Comparison of ENCODE assay signal across 8 mouse cellular contexts in genomic region chr3:96663432-96664239, GRCm38 (mm10). TPM values are rescaled to one million over a fixed set of nuclear protein-coding genes. Genes with fewer than 3 reads are reported as not detected.
DNase-seq lines count a peak whose midpoint lies in the region; ATAC-seq lines count a peak whose summit lies in the region.

No protein-coding gene starts in this region.

- peak overlapping the region; percentile 74 for H3K27ac ChIP-seq in forebrain, embryonic 15.5 days (replicated peaks)

- peaks cover 10% of the 10 kb centered on the region for H3K4me1 ChIP-seq in forebrain, embryonic 15.5 days

- H3K4me3 ChIP-seq in forebrain, embryonic 15.5 days = peak overlapping the region; percentile 40

- peak; percentile 84 for ATAC-seq in forebrain, embryonic 15.5 days (replicated peaks)
- peak; percentile 60; the same call in 1 of the 2 replicates for ATAC-seq in neutrophil, adult 5-6 weeks (ENCODE audit: extremely low read depth, insufficient number of reproducible peaks, low FRiP score, poor library complexity, severe bottlenecking)

- H3K27me3 ChIP-seq in forebrain, embryonic 15.5 days = no peaks in the 10 kb centered on the region

- H3K9ac ChIP-seq in forebrain, embryonic 15.5 days (replicated peaks) = peak overlapping the region; percentile 52

- peak overlapping the region; percentile 64 for H3K4me2 ChIP-seq in forebrain, embryonic 15.5 days (replicated peaks)

- no peaks in the 10 kb centered on the region for H3K9me3 ChIP-seq in forebrain, embryonic 15.5 days

- intact Hi-C loops in heart, postnatal 25 days (cut with DNase I) = no loop called here

- no peaks in the 10 kb centered on the region for H3K36me3 ChIP-seq in forebrain, embryonic 15.5 days

- peak; percentile 97 for DNase-seq in ES-CJ7 (ENCODE audit: low read depth, low spot score)
- DNase-seq in cerebellum, adult 11 months = peak; percentile 88
- DNase-seq in heart, postnatal 25 days (ENCODE audit: low spot score) = peak; percentile 59
- DNase-seq in layer of hippocampus, adult 18-20 months (ENCODE audit: low spot score in 2 of 2) = peak; percentile 83 to 94
- DNase-seq in lung, adult 18-20 months = peak; percentile 80 to 86
- peak; percentile 24 to 43 for DNase-seq in thymus, adult 18-20 months

- 6% methylated on average over 15 of the region's 18 CpGs for WGBS in forebrain, embryonic 15.5 days

RNA-seq across cellular contexts. Expression of gene Ankrd35, which starts 6.3 kb away (rescaled TPM):
- polyA plus RNA-seq in forebrain, embryonic 15.5 days (2015; fragmentation: Nextera tagmentation; extraction: Ambion mirVana) = 1.5 and 1.9 TPM in 2 replicates
- under 1 TPM; 0.60 to 0.95 TPM for total RNA-seq in heart, postnatal 25 days (2021)
- 1 to 10 TPM; 5.5 to 6.9 TPM for total RNA-seq in layer of hippocampus, adult 18-20 months (2021)
- total RNA-seq in neutrophil, adult 5-6 weeks (2017) = 0.25 and 1.0 TPM in 2 replicates

RNA-seq across cellular contexts. Expression of gene Itga10, which starts 18.3 kb away (rescaled TPM):
- polyA plus RNA-seq in forebrain, embryonic 15.5 days (2015; fragmentation: Nextera tagmentation; extraction: Ambion mirVana) = 0.55 and 0.65 TPM in 2 replicates
- 1 to 10 TPM in 1 of 2 experiments, under 1 TPM in 1; 0.84 to 1.0 TPM for total RNA-seq in heart, postnatal 25 days (2021)
- total RNA-seq in layer of hippocampus, adult 18-20 months (2021) = 1 to 10 TPM; 2.3 to 3.1 TPM
- 0.25 and 0.35 TPM in 2 replicates for total RNA-seq in neutrophil, adult 5-6 weeks (2017)

RNA-seq across cellular contexts. Expression of gene Gm42957, which starts 28.4 kb away (rescaled TPM):
- polyA plus RNA-seq in forebrain, embryonic 15.5 days (2015; fragmentation: Nextera tagmentation; extraction: Ambion mirVana) = 0.08 TPM in 1 of 2 replicates, not detected in the other
- total RNA-seq in heart, postnatal 25 days (2021) = under 1 TPM; 0.14 to 0.16 TPM
- total RNA-seq in layer of hippocampus, adult 18-20 months (2021) = under 1 TPM; 0.66 to 0.74 TPM
- 0.25 TPM in 1 of 2 replicates, not detected in the other for total RNA-seq in neutrophil, adult 5-6 weeks (2017)

RNA-seq across cellular contexts. Expression of gene Pex11b, which starts 28.5 kb away (rescaled TPM):
- 57.3 and 58.6 TPM in 2 replicates for polyA plus RNA-seq in forebrain, embryonic 15.5 days (2015; fragmentation: Nextera tagmentation; extraction: Ambion mirVana)
- 10 to 100 TPM; 30.2 to 32.6 TPM for total RNA-seq in heart, postnatal 25 days (2021)
- total RNA-seq in layer of hippocampus, adult 18-20 months (2021) = 10 to 100 TPM; 53.0 to 54.2 TPM
- total RNA-seq in neutrophil, adult 5-6 weeks (2017) = 15.1 and 19.3 TPM in 2 replicates

RNA-seq across cellular contexts. Expression of gene Pias3, which starts 32.5 kb away (rescaled TPM):
- polyA plus RNA-seq in forebrain, embryonic 15.5 days (2015; fragmentation: Nextera tagmentation; extraction: Ambion mirVana) = 27.4 and 28.9 TPM in 2 replicates
- 10 to 100 TPM; 14.0 to 17.5 TPM for total RNA-seq in heart, postnatal 25 days (2021)
- 10 to 100 TPM; 28.9 to 31.5 TPM for total RNA-seq in layer of hippocampus, adult 18-20 months (2021)
- 29.4 and 36.8 TPM in 2 replicates for total RNA-seq in neutrophil, adult 5-6 weeks (2017)

Comparison
In these comparisons a context has a peak if more than half of its experiments do, and no peak if none do; other contexts are left out.
1. Peak in every context shown above with its lines: DNase-seq, ATAC-seq, H3K4me3 ChIP-seq and H3K27ac ChIP-seq.
2. DNase-seq: peak in every context shown above with its lines; median percentile 97 in ES-CJ7; 88 in layer of hippocampus, adult 18-20 months; 88 in cerebellum, adult 11 months; 83 in lung, adult 18-20 months; 59 in heart, postnatal 25 days; 34 in thymus, adult 18-20 months.